Mouse (Mus musculus) heart, postnatal 25 days (tissue): ENCODE measurements at regions not wholly inside any gene's neighbourhood (a gene's known extent, or its start where the extent isn't known, plus 50 kb on each side); places are given as distances from the start of the nearest gene placed in this dataset.

Experiments
- DNase-seq: peaks from one replicate; pipeline ENCODE4 v3.0.0; 2022; ENCODE audit warnings: low spot score
- intact Hi-C: fragments of 180-260 bp; cut with DNase I; formaldehyde crosslinking; loops from one replicate; pipeline ENCODE4 v1.15.1; 2025

GRCm38 (mm10) chr7:114345860-114346259 is 69.2 kb upstream of the Pde3b start:
- intact Hi-C loops: no loop called here
- no peak for DNase-seq

GRCm38 (mm10) chr7:114347006-114347405 is 68.1 kb upstream of the Pde3b start:
- intact Hi-C loops: no loop called here
- no peak for DNase-seq

GRCm38 (mm10) chr7:114350968-114351367 is 64.1 kb upstream of the Pde3b start:
- DNase-seq: no peak

GRCm38 (mm10) chr7:114356381-114356780 is 58.7 kb upstream of the Pde3b start:
- DNase-seq: no peak
- intact Hi-C loops: no loop called here

More at GRCm38 (mm10) chr7:114350968-114351367, 64.1 kb upstream of the Pde3b start:
- intact Hi-C loops: no loop called here

- intact Hi-C loops: no loop called here
- DNase-seq: no peak
Observed at GRCm38 (mm10) chr7:114362166-114362565, 52.9 kb upstream of the Pde3b start.

- DNase-seq: peak; percentile 9
Observed at GRCm38 (mm10) chr7:114364041-114364440, 51.0 kb upstream of the Pde3b start.

More at GRCm38 (mm10) chr7:114364041-114364440, 51.0 kb upstream of the Pde3b start:
- intact Hi-C loops: no loop called here
